Mouse (Mus musculus): ENCODE data around the gene Gm38393. TPM values are rescaled to one million over a fixed set of nuclear protein-coding genes. Genes with fewer than 3 reads are reported as not detected.

Gene Gm38393
- polyA plus RNA-seq (2015; fragmentation: Nextera tagmentation; extraction: Ambion mirVana): 0.16 and 0.28 TPM in 2 replicates

GRCm38 (mm10) chr7:60004606-60005330 lies at the start of gene Gm38393, which contains the start of gene Snurf:
Gm38393 (minus strand) TSS chr7:60005064.
Snurf (minus strand) TSS chr7:60005049.

Other genes with a start within 250 kb of the Gm38393 start
- gene Snurf, start within 50 bp of the Gm38393 start, polyA plus RNA-seq (2015; fragmentation: Nextera tagmentation; extraction: Ambion mirVana): 49.3 and 108 TPM in 2 replicates
- gene Snrpn, start 135.2 kb upstream of the Gm38393 start, polyA plus RNA-seq (2015; fragmentation: Nextera tagmentation; extraction: Ambion mirVana): 61.8 and 140 TPM in 2 replicates